Mouse (Mus musculus) liver, postnatal 0 days (tissue): ENCODE data around the gene Poll. TPM values are rescaled to one million over a fixed set of nuclear protein-coding genes. Genes with fewer than 3 reads are reported as not detected.

Experiments used
- ATAC-seq: fragments of 200-750 bp; cut with Nextera tagmentation; 2 replicates; pipeline ENCODE4 v1.8.0; 2017; ENCODE audit warnings: mild to moderate bottlenecking, moderate library complexity
- DNase-seq: peaks from one replicate; pipeline ENCODE4 v3.0.0-alpha.2; 2016
- H3K27ac ChIP-seq: fragments of 300-500 bp; sonication (generic); 2 replicates; pipeline ENCODE4 v1.5.1; 2014; ENCODE audit warnings: antibody characterized with exemption, moderate library complexity, mild to moderate bottlenecking, low read depth
- H3K27me3 ChIP-seq: fragments of 300-500 bp; sonication (generic); 2 replicates; pipeline ENCODE4 v1.6.1; 2014; ENCODE audit warnings: low read length, control low read depth, mixed read lengths; ENCODE audit not compliant: insufficient read depth
- H3K36me3 ChIP-seq: fragments of 300-500 bp; sonication (generic); replicated peaks from 2 replicates; pipeline ENCODE4 v1.6.1; 2014; ENCODE audit warnings: mild to moderate bottlenecking, control low read depth, low read length, moderate library complexity, mixed read lengths; ENCODE audit not compliant: insufficient read depth
- H3K4me1 ChIP-seq: fragments of 300-500 bp; sonication (generic); 2 replicates; pipeline ENCODE4 v1.6.1; 2014; ENCODE audit warnings: antibody characterized with exemption, mild to moderate bottlenecking, control low read depth; ENCODE audit not compliant: insufficient read depth
- H3K4me2 ChIP-seq: fragments of 300-500 bp; sonication (generic); 2 replicates; pipeline ENCODE4 v1.6.1; 2014; ENCODE audit warnings: low read depth, mild to moderate bottlenecking, low read length, moderate library complexity, mixed read lengths
- H3K4me3 ChIP-seq: fragments of 300-500 bp; sonication (generic); 2 replicates; pipeline ENCODE4 v1.5.1; 2014; ENCODE audit warnings: low read depth, low read length
- H3K9ac ChIP-seq: fragments of 300-500 bp; sonication (generic); replicated peaks from 2 replicates; pipeline ENCODE4 v1.6.1; 2014; ENCODE audit warnings: mild to moderate bottlenecking, moderate library complexity
- H3K9me3 ChIP-seq: fragments of 300-500 bp; sonication (generic); 2 replicates; pipeline ENCODE4 v1.6.1; 2016; ENCODE audit warnings: mild to moderate bottlenecking, control low read depth, low read length, mixed read lengths
- CTCF ChIP-seq: sonication (generic); IDR thresholded peaks from 2 replicates; pipeline ENCODE4 v1.5.1; 2016; ENCODE audit warnings: antibody characterized with exemption, low read depth
- EP300 ChIP-seq: IDR thresholded peaks from 2 replicates; pipeline ENCODE4 v1.6.1; 2016; ENCODE audit warnings: antibody characterized with exemption, low read depth, mild to moderate bottlenecking
- WGBS: fragments of 180-500 bp; shearing (Covaris S2); extraction: QIAGEN DNeasy Blood & Tissue Kit; methylation state at CpG from one replicate; pipeline ENCODE4 v1.1.7; 2014; ENCODE audit not compliant: insufficient replicate concordance; 5-methylcytosine and 5-hydroxymethylcytosine counted together
- polyA plus RNA-seq: library from polyadenylated mRNA; unstranded; fragments of >200 nt; fragmentation: Nextera tagmentation; extraction: Ambion mirVana; gene quantifications from 2 replicates; pipeline ENCODE4 v1.2.1, GENCODE M21; 2015

Poll gene
- polyA plus RNA-seq, 1 experiment from 2014 or later, result 3.4 TPM

DNA sequence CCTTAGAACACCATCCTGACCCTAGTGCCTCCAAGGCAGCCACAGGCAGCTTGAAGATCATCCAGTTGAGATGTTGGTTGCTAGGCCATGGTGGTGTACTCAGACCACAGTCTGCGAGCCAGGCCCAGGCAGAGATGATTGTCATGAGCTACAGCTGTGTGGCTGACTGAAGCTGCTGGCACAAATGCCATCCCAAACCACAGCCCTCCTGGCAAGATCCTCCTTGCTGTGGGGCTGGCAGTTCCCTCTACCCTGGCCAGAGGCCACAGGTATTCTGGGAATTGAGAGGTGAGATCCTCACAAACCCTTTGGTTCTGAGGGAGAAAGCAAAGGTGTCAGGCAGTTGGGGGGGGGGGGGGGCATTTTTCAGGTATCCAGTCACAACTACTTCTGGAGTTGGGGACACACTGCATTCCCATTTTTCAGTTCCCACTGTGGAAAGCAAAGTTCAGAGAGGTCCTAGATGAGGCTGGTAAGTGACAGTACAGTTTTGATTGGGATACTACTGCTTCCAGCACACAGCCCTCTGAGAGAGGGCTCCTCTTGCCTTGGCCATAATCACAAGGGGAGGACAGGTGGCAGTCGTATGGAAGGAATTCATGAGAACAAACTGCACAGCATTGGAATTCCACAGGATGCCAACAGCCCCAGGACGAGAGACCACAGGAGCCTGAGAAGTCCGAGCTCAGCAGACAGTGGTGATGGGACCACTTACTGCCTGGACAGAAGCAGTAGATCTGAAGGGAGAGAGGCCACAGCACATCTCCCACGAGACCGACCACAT is 27.4 kb upstream of the Poll start:
- TF ChIP-seq EP300 (no peak), CTCF (no peak)
- H3K4me3 ChIP-seq, result no peak overlapping the region
- no peak overlapping the region for H3K9ac ChIP-seq
- WGBS, result 85% methylated on average over 6 of the region's 6 CpGs
- H3K36me3 ChIP-seq, result no peaks in the 10 kb centered on the region
- H3K27ac ChIP-seq, result no peak overlapping the region
- no peak overlapping the region for H3K4me2 ChIP-seq
- H3K9me3 ChIP-seq, result no peaks in the 10 kb centered on the region
- DNase-seq, result no peak
- no peak for ATAC-seq
- no peaks in the 10 kb centered on the region for H3K27me3 ChIP-seq
- no peaks in the 10 kb centered on the region for H3K4me1 ChIP-seq

DNA sequence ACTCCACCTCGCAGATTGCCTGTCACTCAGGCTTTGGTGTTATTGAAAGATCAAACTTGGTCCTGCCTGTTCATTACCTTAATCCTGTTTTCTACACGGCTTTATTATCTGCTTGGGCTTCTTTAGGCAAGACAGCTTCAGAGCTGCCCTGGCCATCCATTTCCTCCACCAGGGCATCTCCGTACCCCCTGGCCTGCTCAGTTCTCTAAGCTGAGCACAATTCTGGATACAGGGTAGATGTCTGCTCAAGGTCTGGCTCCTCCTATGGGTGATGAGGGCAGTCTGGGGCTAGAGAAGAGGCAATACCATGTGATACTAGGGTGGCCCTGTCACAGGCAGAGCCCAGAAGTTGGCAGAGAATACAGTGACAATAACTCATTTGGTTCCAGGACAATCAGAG is 26.5 kb upstream of the Poll start:
- H3K9me3 ChIP-seq, result no peaks in the 10 kb centered on the region
- no peak overlapping the region for H3K4me2 ChIP-seq
- DNase-seq, result no peak
- 81% methylated on average over 3 of the region's 3 CpGs for WGBS
- no peak for TF ChIP-seq CTCF
- no peak for TF ChIP-seq EP300
- H3K9ac ChIP-seq, result no peak overlapping the region
- no peak overlapping the region for H3K27ac ChIP-seq
- ATAC-seq, result no peak
- no peaks in the 10 kb centered on the region for H3K36me3 ChIP-seq
- no peaks in the 10 kb centered on the region for H3K4me1 ChIP-seq
- H3K27me3 ChIP-seq, result no peaks in the 10 kb centered on the region
- H3K4me3 ChIP-seq, result no peak overlapping the region

DNA sequence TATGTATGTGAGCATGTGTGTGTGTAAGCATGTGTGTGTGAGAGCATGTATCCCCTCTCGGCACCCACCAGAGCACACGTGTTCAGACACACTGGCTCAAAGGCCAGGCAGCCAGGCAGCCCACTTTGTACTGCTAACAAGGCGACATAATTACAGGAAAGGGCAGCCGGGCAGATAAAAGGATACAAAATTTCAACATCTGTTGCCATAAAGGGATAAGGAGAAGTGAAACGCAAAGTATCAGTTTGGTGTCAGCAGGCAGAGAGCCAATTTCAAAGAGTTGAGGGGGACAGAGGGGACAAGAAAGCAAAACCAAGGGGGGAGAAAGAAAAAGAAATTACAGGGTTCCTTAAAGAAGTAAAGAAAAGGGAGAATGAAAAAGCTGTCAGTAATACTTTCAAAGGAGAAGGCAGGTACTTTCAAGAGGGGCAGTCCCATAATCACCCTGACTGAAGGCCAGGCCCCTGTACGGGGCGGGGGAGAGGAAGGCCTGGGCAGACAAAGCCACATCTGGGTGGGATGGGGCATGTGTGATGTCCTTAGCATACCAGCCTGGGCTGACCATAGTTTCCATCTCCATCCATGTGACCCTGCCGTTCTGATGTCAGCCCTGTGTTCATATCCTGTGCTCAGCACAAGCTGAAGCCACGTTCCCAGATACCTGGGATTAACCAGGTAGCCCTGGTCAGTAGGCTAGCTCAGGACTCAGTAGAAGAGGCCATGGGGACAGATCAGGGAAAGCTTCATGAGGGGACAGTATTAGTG is 24.7 kb upstream of the Poll start:
- Histone ChIP-seq H3K27ac (no peak overlapping the region), H3K4me2 (no peak overlapping the region; the same call in 1 of the 2 replicates), H3K27me3 (no peaks in the 10 kb centered on the region), H3K36me3 (no peaks in the 10 kb centered on the region), H3K4me1 (no peaks in the 10 kb centered on the region), H3K4me3 (no peak overlapping the region), H3K9me3 (no peaks in the 10 kb centered on the region), H3K9ac (no peak overlapping the region)
- DNase-seq (no peak), ATAC-seq (no peak)
- TF ChIP-seq EP300 (no peak), CTCF (no peak)
- WGBS, result 48% methylated on average over 9 of the region's 9 CpGs

DNA sequence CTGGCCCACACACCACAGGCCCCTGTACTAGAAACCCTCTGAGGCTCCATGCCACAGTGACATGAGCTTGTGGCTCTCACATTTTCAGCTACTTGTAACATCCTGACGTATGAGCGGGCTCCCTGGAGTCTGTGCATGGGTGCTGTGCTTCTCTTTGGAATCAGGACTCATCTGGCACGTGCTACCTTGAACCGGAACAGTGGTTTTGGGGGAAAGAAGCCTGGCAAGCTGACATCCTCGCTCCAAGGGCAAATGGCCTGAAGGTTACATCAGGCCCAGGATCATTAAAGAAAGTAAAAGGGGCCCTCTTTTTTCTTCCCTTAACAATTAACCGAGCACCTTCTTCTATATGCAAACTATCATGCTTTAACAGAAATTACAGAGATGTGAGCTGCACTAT is 22.8 kb upstream of the Poll start:
- ATAC-seq (no peak), DNase-seq (no peak)
- H3K36me3 ChIP-seq, result peaks cover 10% of the 10 kb centered on the region
- no peak overlapping the region for H3K4me3 ChIP-seq
- no peaks in the 10 kb centered on the region for H3K4me1 ChIP-seq
- WGBS, result 96% methylated on average over 6 of the region's 6 CpGs
- no peak overlapping the region for H3K9ac ChIP-seq
- no peaks in the 10 kb centered on the region for H3K9me3 ChIP-seq
- H3K27me3 ChIP-seq, result no peaks in the 10 kb centered on the region
- H3K27ac ChIP-seq, result no peak overlapping the region
- TF ChIP-seq EP300 (no peak), CTCF (no peak)
- H3K4me2 ChIP-seq, result no peak overlapping the region

DNA sequence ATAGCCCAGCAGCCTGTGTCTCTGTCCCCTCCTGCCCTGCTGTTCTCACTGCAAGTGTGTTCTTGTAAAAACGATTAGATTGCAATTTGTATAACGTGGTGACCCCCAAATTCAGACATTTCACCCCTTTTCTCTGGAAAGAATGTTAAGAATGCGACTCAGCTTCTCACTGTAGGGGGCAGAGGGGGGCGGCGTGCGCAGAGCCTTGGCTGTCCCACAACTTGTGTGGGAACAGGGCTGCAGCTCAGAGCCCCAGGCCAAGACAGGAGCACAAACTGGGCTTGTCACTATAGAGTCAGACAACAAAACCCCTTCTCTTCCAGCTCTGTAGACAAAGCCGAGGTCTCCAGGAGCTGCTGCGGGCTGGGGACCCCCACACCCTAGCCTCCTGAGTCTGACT is 21.8 kb upstream of the Poll start:
- peaks cover 1% of the 10 kb centered on the region; the same call in 1 of the 2 replicates for H3K4me1 ChIP-seq
- H3K9ac ChIP-seq, result no peak overlapping the region
- peaks cover 13% of the 10 kb centered on the region for H3K36me3 ChIP-seq
- no peak overlapping the region for H3K27ac ChIP-seq
- ATAC-seq, result no peak
- TF ChIP-seq EP300 (no peak), CTCF (no peak)
- no peak overlapping the region for H3K4me3 ChIP-seq
- no peak for DNase-seq
- H3K27me3 ChIP-seq, result no peaks in the 10 kb centered on the region
- H3K4me2 ChIP-seq, result no peak overlapping the region
- WGBS, result 68% methylated on average over 8 of the region's 8 CpGs
- no peaks in the 10 kb centered on the region for H3K9me3 ChIP-seq

DNA sequence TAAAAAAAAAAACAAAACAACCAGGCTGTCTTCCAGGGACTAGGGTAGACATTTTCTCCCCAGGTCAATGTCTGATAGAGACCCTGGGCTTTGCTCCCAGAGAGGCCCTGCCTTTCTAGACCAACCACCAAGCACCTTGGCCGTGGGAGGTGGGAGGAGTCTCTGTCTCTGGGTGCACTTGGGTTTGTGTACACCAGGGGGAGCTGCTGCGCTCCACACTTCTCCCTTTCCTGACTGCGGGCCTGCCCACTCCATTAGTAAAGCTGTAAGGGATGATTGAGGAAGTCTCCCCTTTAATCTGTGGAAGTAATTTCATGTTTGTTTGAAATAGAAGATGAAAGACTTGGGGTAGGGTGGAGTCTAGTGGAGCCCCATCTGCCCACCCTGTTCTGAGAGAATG is 20.9 kb upstream of the Poll start:
- Histone ChIP-seq H3K27ac (no peak overlapping the region), H3K36me3 (peaks cover 16% of the 10 kb centered on the region), H3K4me1 (peaks cover 11% of the 10 kb centered on the region), H3K4me2 (no peak overlapping the region), H3K4me3 (no peak overlapping the region), H3K27me3 (no peaks in the 10 kb centered on the region), H3K9ac (no peak overlapping the region), H3K9me3 (no peaks in the 10 kb centered on the region)
- 52% methylated on average over 3 of the region's 3 CpGs for WGBS
- peak; percentile 66 for ATAC-seq
- peak; percentile 81 for DNase-seq
- TF ChIP-seq EP300, result no peak
- TF ChIP-seq CTCF, result peak; percentile 85
